Mouse (Mus musculus) embryonic fibroblast, embryonic 13.5 days (primary cell): Measurements from ENCODE around the gene Clec2d.

Experiments used
- CTCF ChIP-seq: IDR thresholded peaks from 2 replicates; pipeline ENCODE4 v1.5.1; 2011; ENCODE audit warnings: mild to moderate bottlenecking, control low read depth, low read length, moderate library complexity, borderline replicate concordance; ENCODE audit not compliant: insufficient read depth
- POLR2A ChIP-seq: IDR thresholded peaks from 2 replicates; pipeline ENCODE4 v1.6.1; 2011; ENCODE audit warnings: low read depth, mild to moderate bottlenecking, control low read depth, low read length, moderate library complexity

GRCm38 (mm10) chr6:129160103-129160502, 20.3 kb upstream of the Clec2d start:
- TF ChIP-seq POLR2A, result no peak
- no peak for TF ChIP-seq CTCF
